Mouse (Mus musculus) embryonic facial prominence, embryonic 11.5 days (tissue): ENCODE data around the gene Mctp2. TPM values are rescaled to one million over a fixed set of nuclear protein-coding genes. Genes with fewer than 3 reads are reported as not detected.

ENCODE experiments used
- ATAC-seq: fragments of 200-750 bp; cut with Nextera tagmentation; replicated peaks from 2 replicates; pipeline ENCODE4 v1.8.0; 2017; ENCODE audit warnings: low read depth; ENCODE audit not compliant: insufficient number of reproducible peaks, low FRiP score, low TSS enrichment
- DNase-seq: peaks from one replicate; pipeline ENCODE4 v3.0.0-alpha.2; 2015; ENCODE audit warnings: low spot score
- H3K27ac ChIP-seq: fragments of 300-500 bp; sonication (generic); replicated peaks from 2 replicates; pipeline ENCODE4 v1.5.1; 2014; ENCODE audit warnings: mild to moderate bottlenecking, low read depth, low read length, control low read depth
- H3K27me3 ChIP-seq: fragments of 300-500 bp; sonication (generic); 2 replicates; pipeline ENCODE4 v1.6.1; 2014; ENCODE audit warnings: mild to moderate bottlenecking, low read length, moderate library complexity, mixed read lengths; ENCODE audit not compliant: control insufficient read depth, insufficient read depth
- H3K36me3 ChIP-seq: fragments of 300-500 bp; sonication (generic); replicated peaks from 2 replicates; pipeline ENCODE4 v1.6.1; 2014; ENCODE audit warnings: low read depth, mild to moderate bottlenecking, low read length, moderate library complexity, mixed read lengths; ENCODE audit not compliant: control insufficient read depth, insufficient read depth
- H3K4me1 ChIP-seq: fragments of 300-500 bp; sonication (generic); 2 replicates; pipeline ENCODE4 v1.6.1; 2014; ENCODE audit warnings: low read length, mixed read lengths; ENCODE audit not compliant: control insufficient read depth, insufficient read depth
- H3K4me2 ChIP-seq: fragments of 300-500 bp; sonication (generic); 2 replicates; pipeline ENCODE4 v1.6.1; 2014; ENCODE audit warnings: low read depth, mild to moderate bottlenecking, control low read depth, low read length, moderate library complexity
- H3K4me3 ChIP-seq: fragments of 300-500 bp; sonication (generic); 2 replicates; pipeline ENCODE4 v1.5.1; 2014; ENCODE audit warnings: low read depth, low read length, control low read depth
- H3K9ac ChIP-seq: fragments of 300-500 bp; sonication (generic); replicated peaks from 2 replicates; pipeline ENCODE4 v1.6.1; 2014; ENCODE audit warnings: mild to moderate bottlenecking, control low read depth, low read length
- H3K9me3 ChIP-seq: fragments of 300-500 bp; sonication (generic); replicated peaks from 2 replicates; pipeline ENCODE4 v1.6.1; 2016; ENCODE audit warnings: mild to moderate bottlenecking, low read length, inconsistent platforms, mixed read lengths; ENCODE audit not compliant: control insufficient read depth
- WGBS: fragments of 180-500 bp; shearing (Covaris S2); extraction: QIAGEN DNeasy Blood & Tissue Kit; methylation state at CpG from one replicate; pipeline ENCODE4 v1.1.7; 2014; 5-methylcytosine and 5-hydroxymethylcytosine counted together
- polyA plus RNA-seq: library from polyadenylated mRNA; unstranded; fragments of >200 nt; fragmentation: Nextera tagmentation; extraction: Ambion mirVana; gene quantifications from 2 replicates; pipeline ENCODE4 v1.2.1, GENCODE M21; 2014

Mctp2 gene
- polyA plus RNA-seq, 1 experiment from 2014 or later = 0.52 TPM

DNA sequence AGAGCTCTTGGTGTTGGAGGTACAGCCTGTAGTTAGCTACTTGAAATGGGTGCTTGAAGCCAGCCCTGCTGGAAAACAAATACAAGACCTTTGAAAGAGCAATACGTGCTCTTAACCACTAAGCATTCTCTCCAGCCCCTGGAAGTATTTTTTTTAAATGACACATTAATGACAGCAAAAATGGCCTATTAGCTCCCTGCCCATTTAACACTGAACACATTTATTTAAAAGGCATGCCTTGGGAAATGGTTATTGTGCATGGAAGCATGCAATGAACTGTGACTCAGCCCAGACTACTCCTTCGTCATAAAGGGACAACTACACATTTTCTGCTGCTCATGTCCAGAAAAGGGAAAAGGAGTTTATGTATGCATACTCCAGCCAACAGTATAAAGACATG lies 10.2 kb downstream of the Mctp2 start:
- Histone ChIP-seq H3K27ac (no peak overlapping the region), H3K9ac (no peak overlapping the region), H3K4me2 (no peak overlapping the region), H3K36me3 (no peaks in the 10 kb centered on the region), H3K4me1 (no peaks in the 10 kb centered on the region), H3K4me3 (no peak overlapping the region), H3K27me3 (no peaks in the 10 kb centered on the region), H3K9me3 (no peaks in the 10 kb centered on the region)
- DNase-seq = no peak
- WGBS = 64% methylated on average over 2 of the region's 2 CpGs
- ATAC-seq = no peak

DNA sequence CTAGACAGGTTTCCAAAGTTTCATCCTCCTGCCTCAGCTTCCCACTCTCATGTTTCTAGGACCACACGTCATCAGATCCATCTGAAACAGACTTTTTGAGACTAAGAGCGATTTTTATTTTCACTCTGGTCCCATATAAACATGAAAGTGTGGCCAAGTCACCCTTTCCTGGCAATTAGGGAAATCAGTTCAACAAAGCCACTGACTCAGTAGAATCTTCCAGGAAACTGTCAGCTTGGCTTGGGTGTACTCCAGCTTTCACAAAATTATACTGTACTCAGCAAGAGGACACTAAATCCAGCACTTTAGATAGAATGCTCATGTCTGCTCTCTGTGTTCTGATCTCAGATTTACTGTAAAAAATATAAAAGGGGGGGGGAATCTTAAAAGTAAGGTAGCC lies 11.5 kb downstream of the Mctp2 start:
- 81% methylated on average over 2 of the region's 2 CpGs for WGBS
- ATAC-seq = no peak
- no peak overlapping the region for H3K4me2 ChIP-seq

DNA sequence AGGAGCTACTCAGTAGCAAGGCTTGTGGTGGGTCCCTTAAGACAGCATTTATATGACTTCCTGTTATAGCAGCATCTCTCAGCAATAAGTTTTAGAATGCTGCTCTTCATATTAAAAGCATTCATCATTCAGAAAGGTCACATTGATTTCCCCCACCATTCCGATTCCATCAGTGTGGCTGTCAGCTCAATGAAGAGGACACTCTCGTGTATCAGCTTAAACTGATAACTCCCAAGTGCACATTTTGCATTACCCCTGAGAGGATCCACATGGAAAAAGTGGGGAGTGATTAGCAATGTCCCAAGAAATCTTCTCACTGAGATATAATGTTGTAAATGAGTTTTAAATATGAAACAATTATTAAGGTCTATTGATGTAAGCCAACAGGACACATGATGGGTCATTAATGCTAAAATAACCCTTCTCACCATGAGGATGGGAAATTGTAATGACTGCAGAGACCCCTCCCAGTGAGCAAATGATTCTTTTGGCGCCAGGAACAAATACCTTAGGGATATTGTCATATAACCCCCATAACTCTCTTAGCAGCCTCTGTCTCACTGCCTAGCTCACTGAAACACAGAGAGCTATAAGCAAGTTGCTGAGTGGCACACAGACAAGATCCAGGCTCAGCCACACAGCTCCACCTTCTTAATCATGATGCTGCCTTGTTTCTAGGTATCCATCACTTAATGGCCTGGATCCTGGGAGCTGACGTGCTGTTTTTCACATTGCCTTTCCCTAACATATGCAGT lies 12.4 kb downstream of the Mctp2 start:
- ATAC-seq (no peak), DNase-seq (no peak)
- Histone ChIP-seq H3K27me3 (no peaks in the 10 kb centered on the region), H3K9ac (no peak overlapping the region), H3K4me1 (no peaks in the 10 kb centered on the region), H3K36me3 (no peaks in the 10 kb centered on the region), H3K4me3 (no peak overlapping the region), H3K4me2 (no peak overlapping the region), H3K9me3 (no peaks in the 10 kb centered on the region), H3K27ac (no peak overlapping the region)
- 77% methylated on average over 4 of the region's 4 CpGs for WGBS

More for the DNA sequence above, 11.5 kb downstream of the Mctp2 start:
- no peak for DNase-seq
- H3K27me3 ChIP-seq = no peaks in the 10 kb centered on the region
- no peaks in the 10 kb centered on the region for H3K36me3 ChIP-seq
- H3K9me3 ChIP-seq = no peaks in the 10 kb centered on the region
- no peak overlapping the region for H3K27ac ChIP-seq
- no peak overlapping the region for H3K9ac ChIP-seq
- no peak overlapping the region for H3K4me3 ChIP-seq
- H3K4me1 ChIP-seq = no peaks in the 10 kb centered on the region

DNA sequence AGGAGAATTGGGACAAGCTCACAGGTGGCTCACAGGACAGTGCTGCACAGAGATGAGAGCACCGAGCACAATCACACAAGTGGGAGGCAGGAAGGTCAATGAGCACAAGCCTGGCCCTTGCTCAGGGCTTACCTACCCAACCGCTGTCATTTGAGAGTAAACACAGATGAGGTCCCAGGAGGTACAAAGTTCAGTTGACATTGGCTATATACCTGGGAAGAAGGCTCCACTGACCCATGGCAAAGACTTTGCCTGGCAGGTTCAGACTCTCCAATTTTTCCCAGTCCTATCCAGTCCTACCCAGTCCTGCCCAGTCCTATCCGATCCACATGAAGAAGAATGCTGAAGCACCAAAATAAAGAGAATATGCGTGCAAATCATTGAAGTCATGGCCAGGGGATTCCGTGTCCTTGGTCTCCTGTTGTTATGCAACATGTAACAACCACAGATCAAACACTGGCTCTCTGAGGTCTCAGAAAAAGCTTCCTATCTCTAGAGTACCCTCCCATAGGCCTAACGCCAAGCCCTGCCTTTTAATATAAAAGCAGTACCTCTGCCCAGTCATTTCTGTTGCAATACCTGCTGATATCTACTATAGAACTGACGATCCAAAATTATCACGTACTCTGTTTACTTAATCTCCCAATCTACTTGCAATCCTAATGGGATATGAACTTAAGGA lies 14.0 kb downstream of the Mctp2 start:
- H3K4me1 ChIP-seq = no peaks in the 10 kb centered on the region
- WGBS = 92% methylated on average over 8 of the region's 8 CpGs
- H3K27ac ChIP-seq = no peak overlapping the region
- H3K4me3 ChIP-seq = no peak overlapping the region
- H3K9ac ChIP-seq = no peak overlapping the region
- no peak for ATAC-seq
- no peak for DNase-seq
- H3K27me3 ChIP-seq = no peaks in the 10 kb centered on the region
- H3K36me3 ChIP-seq = no peaks in the 10 kb centered on the region
- H3K9me3 ChIP-seq = no peaks in the 10 kb centered on the region
- H3K4me2 ChIP-seq = no peak overlapping the region

DNA sequence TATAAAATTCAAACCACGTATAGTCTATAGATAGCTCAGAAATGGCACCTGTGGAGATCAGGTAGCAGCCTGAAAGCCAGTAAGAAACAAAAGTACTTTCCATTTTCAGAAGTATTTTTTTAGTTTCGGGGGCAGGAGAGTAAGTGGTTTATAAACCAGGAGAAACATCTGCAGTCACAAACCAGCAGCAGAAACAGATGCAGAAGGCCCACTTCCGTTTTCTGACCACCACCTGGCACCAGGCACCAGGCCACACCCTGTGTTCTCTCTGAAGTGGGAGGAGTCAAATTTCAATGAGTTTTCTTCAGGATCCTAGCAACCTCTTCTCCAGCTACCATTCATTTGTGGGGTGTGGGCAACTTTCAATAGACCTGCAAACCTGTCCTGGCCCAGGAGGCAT lies 25.7 kb downstream of the Mctp2 start:
- no peak for ATAC-seq
- H3K4me1 ChIP-seq = no peaks in the 10 kb centered on the region
- no peak overlapping the region for H3K4me3 ChIP-seq
- H3K36me3 ChIP-seq = no peaks in the 10 kb centered on the region
- no peak overlapping the region for H3K9ac ChIP-seq
- no peak overlapping the region for H3K27ac ChIP-seq
- H3K27me3 ChIP-seq = no peaks in the 10 kb centered on the region
- WGBS = 61% methylated on average over 3 of the region's 3 CpGs
- H3K9me3 ChIP-seq = no peaks in the 10 kb centered on the region
- no peak overlapping the region for H3K4me2 ChIP-seq
- no peak for DNase-seq

DNA sequence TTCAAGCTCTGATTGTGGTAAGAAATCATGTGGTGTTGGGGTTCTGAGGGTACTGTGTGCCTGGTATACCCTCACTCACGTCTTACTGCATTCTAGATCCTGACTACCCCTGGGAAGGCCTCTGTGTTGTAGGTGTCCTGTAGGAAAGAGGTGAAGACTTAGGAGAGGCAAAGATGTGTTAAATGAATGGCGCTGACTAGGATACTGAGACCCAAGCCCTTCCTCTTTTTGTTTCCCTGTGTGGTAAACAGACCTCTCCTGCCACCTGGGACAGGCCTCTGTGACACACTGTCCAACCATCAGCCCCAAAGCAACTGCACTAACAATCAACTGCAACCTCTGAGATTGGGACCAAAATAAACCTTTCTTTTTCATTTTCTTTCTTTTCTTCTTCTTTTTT lies 28.0 kb downstream of the Mctp2 start:
- H3K36me3 ChIP-seq = no peaks in the 10 kb centered on the region
- H3K9ac ChIP-seq = no peak overlapping the region
- no peaks in the 10 kb centered on the region for H3K4me1 ChIP-seq
- no peak overlapping the region for H3K4me3 ChIP-seq
- ATAC-seq = no peak
- no peaks in the 10 kb centered on the region for H3K27me3 ChIP-seq
- no peak overlapping the region for H3K4me2 ChIP-seq
- H3K9me3 ChIP-seq = no peaks in the 10 kb centered on the region
- H3K27ac ChIP-seq = no peak overlapping the region
- DNase-seq = no peak
- 87% methylated on average over 2 of the region's 2 CpGs for WGBS

DNA sequence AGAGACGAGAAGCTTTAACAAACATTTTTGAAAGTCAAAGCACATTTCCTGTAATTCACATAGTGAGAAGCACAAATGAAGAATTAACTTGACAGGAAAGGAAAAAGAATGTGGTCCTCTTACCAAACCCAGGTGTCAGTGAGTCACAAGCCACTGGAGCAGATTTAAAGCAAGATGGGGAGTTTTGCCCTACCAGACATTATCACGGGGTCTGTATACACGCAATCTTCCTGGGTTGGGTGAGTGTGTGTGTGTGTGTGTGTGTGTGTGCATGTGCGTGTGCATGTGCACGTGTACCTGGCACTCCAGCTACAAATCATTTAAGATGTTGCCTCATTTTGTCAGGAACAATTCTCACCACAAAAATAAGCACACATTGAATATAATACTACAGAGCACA lies 30.9 kb downstream of the Mctp2 start:
- Histone ChIP-seq H3K27ac (no peak overlapping the region), H3K4me1 (no peaks in the 10 kb centered on the region), H3K4me2 (no peak overlapping the region), H3K36me3 (no peaks in the 10 kb centered on the region), H3K9me3 (no peaks in the 10 kb centered on the region), H3K9ac (no peak overlapping the region), H3K4me3 (no peak overlapping the region), H3K27me3 (no peaks in the 10 kb centered on the region)
- WGBS = 78% methylated on average over 5 of the region's 5 CpGs
- DNase-seq (no peak), ATAC-seq (no peak)

DNA sequence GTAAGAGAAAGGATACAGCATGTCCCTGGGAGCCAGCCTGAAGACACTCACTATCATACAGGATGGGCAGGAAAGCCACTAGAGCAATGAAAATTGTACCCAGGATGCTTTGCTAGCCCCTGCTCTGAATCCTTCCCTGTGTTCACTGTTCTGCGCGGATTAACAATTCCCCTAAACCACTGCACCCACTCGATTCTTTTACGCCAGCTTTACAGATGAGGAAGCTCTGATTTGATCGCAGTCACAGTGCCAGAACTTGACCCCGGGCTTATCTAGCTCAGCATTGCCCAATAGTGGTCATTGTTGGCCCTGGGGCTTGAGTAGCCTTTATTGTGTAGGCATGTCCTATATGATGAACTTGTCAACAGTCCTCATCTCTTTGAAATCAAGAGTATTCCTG lies 34.9 kb downstream of the Mctp2 start:
- DNase-seq (no peak), ATAC-seq (no peak)
- 89% methylated on average over 6 of the region's 6 CpGs for WGBS

More for the DNA sequence above, 34.9 kb downstream of the Mctp2 start:
- H3K9me3 ChIP-seq = no peaks in the 10 kb centered on the region
- H3K4me1 ChIP-seq = no peaks in the 10 kb centered on the region
- no peak overlapping the region for H3K4me3 ChIP-seq
- no peaks in the 10 kb centered on the region for H3K36me3 ChIP-seq
- H3K4me2 ChIP-seq = no peak overlapping the region
- no peak overlapping the region for H3K27ac ChIP-seq
- no peaks in the 10 kb centered on the region for H3K27me3 ChIP-seq
- no peak overlapping the region for H3K9ac ChIP-seq
